Mouse (Mus musculus) bone marrow, adult 2 months (tissue): ENCODE data around the gene Epb41.

Experiments
- CTCF ChIP-seq: fragments of 200-500 bp; IDR thresholded peaks from 2 replicates; pipeline ENCODE4 v1.5.1; 2011; ENCODE audit warnings: low read length, control low read depth; ENCODE audit not compliant: control insufficient read depth, insufficient read depth
- POLR2A ChIP-seq: fragments of 200-500 bp; IDR thresholded peaks from 2 replicates; pipeline ENCODE4 v1.6.1; 2011; ENCODE audit warnings: low read depth, mild to moderate bottlenecking, control low read depth, low read length, borderline replicate concordance; ENCODE audit not compliant: control insufficient read depth

DNA sequence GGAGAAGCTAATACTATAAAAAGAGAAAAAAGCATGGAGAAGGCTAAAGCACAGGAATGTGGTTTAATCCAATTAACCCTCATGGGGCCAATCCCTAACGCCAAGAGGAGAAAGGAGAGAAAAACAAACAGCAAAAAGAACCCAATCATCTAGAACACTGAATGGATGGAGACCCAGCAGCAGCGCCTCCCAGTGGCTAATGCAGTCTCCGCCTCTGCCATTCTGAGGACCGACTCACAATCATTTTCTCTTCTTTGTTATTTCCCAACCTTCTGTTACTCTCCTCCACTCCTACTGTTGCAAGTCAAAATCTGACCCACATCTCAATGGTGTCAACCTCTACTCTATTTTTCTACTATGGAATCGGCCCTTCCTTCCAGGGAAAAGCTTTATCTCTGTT, 78.1 kb downstream of the Epb41 start:
- no peak; the same call in 1 of the 2 replicates for TF ChIP-seq CTCF
- TF ChIP-seq POLR2A, result no peak
